Mouse (Mus musculus): ENCODE results near the gene Rad9a.
"Not testable (repeated sequence)": the region's sequence is repeated elsewhere in the genome, so short reads cannot be mapped to it uniquely, and the experiment has no call there.

The Rad9a gene

GRCm38 (mm10) chr19:4201291-4201909, at the start of gene Rad9a:
Gene Rad9a (minus strand): TSS chr19:4201662.
- peak; percentile 94 to 97 for DNase-seq

- DNase-seq, result not testable (repeated sequence)
Measured at GRCm38 (mm10) chr19:4248683-4249082, 47.2 kb upstream of the Rad9a start.

DNA sequence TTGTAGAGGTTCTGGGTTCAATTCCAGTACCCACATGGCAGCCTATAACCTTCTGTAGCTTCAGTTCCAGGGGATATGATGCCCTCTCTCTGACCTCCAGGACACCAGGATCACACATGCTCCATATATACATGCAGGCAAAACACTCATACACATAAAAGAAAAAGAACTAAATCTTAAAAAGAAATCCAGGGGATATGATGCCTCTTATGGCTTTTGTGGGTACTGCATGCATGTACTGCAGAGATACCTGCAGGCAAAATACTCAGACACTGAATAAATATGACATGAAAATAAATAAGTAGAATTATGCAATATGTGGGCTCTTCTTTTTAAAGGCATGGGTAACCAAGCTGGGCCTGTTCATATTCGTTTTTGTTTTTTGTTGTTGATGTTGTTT, 45.5 kb upstream of the Rad9a start:
- no peak for DNase-seq

- no peak for DNase-seq
Measured at GRCm38 (mm10) chr19:4244775-4245174, 43.3 kb upstream of the Rad9a start.

DNA sequence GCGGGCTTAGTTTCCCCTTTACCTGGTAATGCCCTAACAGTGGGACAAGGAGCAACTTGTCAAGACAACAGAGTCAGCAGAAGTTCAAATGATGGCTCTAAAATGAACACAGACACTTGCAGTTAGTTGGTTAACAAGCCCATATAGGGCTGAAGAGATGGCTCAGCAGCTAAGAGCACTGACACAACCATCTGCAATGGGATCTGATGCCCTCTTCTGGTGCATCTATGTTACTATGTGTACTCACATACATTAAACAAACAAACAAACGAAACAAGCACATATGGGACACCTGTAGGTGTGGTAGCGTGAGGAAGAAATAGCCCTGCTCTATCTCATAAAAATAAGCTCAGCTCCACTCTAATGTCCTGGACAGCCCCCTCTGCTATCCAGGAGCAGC, 41.0 kb upstream of the Rad9a start:
- no peak for DNase-seq

- DNase-seq, result no peak
Measured at GRCm38 (mm10) chr19:4240247-4240668, 38.8 kb upstream of the Rad9a start.

- DNase-seq, result no peak
Measured at GRCm38 (mm10) chr19:4234548-4234947, 33.1 kb upstream of the Rad9a start.

GRCm38 (mm10) chr19:4232651-4233050, 31.2 kb upstream of the Rad9a start:
- no peak for DNase-seq

- no peak for DNase-seq
Measured at GRCm38 (mm10) chr19:4232186-4232572, 30.7 kb upstream of the Rad9a start.

DNA sequence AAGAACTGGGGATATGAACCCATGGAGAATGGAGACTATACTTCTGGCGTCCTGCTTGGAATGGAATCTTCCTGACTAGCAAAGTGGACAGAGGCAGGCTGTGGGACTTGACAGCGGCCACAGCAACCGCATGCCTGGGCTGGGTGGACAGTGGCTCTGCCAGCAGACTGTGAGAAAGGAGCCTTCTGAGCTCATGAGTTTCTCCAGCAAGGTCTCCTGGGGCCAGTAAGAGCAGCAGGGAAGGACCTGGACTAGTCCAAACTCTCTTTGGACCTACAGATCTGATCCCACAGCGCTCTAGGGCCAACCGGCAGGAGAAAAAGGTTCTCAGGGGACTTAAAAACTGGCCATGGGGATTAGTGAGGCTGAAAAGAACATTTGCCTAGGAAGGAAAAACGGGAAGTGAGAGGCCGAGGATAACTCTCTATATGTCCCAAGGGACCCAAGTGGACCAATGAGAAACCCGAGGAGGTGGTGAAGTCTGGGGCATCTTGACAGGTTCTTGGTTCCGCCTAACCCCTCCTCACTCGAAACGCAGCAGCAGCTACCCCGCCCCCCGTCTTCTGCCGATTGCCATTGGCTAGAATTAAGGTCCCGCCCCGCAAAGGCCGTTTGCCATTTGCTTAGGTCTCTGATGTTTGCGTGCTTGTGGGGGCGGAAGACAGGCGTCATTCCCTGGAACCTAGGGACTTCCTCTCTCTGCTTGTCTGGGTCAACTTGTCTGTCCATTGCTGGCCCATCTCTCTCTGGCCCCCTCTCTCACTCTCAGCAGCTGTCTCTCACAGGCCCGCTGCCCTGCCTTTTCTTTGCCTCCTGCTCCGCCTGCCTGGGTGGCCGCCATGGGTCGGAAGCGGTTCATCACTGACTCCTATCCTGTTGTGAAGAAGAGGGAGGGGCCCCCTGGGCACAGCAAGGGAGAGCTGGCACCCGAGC, 30.1 kb upstream of the Rad9a start, which contains the start of gene Pold4:
Pold4 (plus strand) TSS at position 647 of the 933 bp plus-strand sequence.
- peak; percentile 94 to 96 for DNase-seq

GRCm38 (mm10) chr19:4230415-4230814, 29.0 kb upstream of the Rad9a start:
- DNase-seq, result no peak

DNA sequence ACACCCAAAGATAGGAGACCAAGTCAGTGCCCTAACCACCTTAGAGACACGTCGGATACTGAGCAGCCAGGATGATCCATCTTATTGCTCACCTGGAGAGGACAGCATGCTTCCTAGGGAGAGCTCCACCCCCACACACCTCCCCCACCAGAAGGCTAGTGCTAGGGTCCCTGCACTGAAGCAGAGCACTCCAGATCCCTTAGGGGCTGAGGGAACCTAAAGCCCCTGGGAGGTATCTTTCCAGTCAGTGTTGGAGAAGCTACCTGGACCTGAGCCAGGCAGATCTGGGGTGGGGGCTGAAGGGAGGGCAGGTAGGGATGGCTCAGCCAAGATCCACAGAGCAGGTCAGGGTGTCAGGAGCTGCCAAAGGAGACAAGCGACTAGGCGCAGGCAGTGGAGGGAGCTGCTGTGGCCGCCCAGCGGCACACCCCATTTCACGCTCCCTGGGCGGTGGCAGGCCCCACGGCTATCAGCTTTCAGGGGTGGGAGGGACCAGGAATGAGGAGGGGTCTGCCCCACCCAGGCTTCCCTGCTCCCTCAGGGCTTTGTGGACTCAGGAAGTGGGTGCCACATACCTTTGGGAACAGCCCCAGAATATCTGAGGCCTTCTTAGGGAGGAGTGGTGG, 28.1 kb upstream of the Rad9a start:
- DNase-seq, result no peak

- no peak for DNase-seq
Measured at GRCm38 (mm10) chr19:4228891-4229290, 27.4 kb upstream of the Rad9a start.

GRCm38 (mm10) chr19:4227894-4228678, 26.6 kb upstream of the Rad9a start:
- DNase-seq, result peak in 1 of 2 experiments; percentile 68

DNA sequence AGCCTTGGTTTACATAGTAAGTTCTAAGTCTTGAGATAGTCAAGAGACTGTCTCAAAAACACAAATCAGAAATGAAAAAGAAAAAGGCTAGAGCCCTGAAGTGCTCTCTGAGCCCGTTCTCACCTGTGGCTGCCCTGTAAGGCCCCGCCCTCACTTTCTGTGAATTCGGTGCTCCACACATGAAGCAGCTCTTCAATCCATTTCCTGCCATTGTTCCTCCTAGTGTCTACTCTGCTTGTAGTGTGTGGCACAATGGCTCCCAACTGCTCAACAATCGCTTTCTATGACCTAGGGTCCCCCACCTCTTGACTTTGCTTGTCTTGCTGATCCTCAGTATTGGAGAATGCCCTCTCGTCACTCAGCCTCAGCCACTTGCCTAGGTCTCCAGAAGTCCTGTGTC, 26.0 kb upstream of the Rad9a start:
- no peak for DNase-seq

- DNase-seq, result no peak
Measured at GRCm38 (mm10) chr19:4226779-4227178, 25.3 kb upstream of the Rad9a start.

DNA sequence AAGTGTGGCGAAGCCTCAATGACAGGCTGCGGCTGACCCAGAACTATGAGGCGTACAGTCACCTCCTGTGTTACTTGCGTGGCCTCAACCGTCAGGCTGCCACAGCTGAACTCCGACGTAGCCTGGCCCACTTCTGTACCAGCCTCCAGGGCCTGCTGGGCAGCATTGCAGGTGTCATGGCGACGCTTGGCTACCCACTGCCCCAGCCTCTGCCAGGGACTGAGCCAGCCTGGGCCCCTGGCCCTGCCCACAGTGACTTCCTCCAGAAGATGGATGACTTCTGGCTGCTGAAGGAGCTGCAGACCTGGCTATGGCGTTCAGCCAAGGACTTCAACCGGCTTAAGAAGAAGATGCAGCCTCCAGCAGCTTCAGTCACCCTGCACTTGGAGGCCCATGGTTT, 20.7 kb upstream of the Rad9a start:
- no peak for DNase-seq

GRCm38 (mm10) chr19:4220957-4221743, 19.7 kb upstream of the Rad9a start:
- no peak for DNase-seq

GRCm38 (mm10) chr19:4220416-4220815, 19.0 kb upstream of the Rad9a start:
- DNase-seq, result no peak

DNA sequence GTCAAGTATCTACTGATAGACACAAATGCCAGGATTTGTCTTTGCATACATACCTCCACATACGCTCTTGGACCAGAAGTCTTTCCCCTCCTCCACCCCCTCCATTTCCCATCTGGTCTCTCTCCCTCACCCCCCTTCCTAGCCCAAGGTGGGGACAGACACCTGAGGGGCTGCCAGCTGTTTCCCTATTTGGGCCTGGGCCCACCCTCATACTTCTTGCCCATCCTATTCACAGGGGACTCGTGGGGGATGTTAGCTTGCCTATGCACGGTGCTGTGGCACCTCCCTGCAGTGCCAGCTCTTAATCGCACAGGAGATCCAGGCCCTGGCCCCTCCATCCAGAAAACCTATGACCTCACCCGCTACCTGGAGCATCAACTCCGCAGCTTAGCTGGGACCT, 18.5 kb upstream of the Rad9a start:
- no peak for DNase-seq

GRCm38 (mm10) chr19:4218784-4219183, 17.3 kb upstream of the Rad9a start:
- no peak for DNase-seq

- DNase-seq, result no peak
Measured at GRCm38 (mm10) chr19:4218293-4218692, 16.8 kb upstream of the Rad9a start.
